Mouse (Mus musculus) neural tube, embryonic 15.5 days (tissue): ENCODE results near the gene Tgm1. TPM values are rescaled to one million over a fixed set of nuclear protein-coding genes. Genes with fewer than 3 reads are reported as not detected.
A peak's percentile ranks its signal among the peaks of the same experiment; 100 is the strongest.

ENCODE experiments used
- ATAC-seq: fragments of 200-750 bp; cut with Nextera tagmentation; 2 replicates; pipeline ENCODE4 v1.8.0; 2017; ENCODE audit warnings: mild to moderate bottlenecking, moderate TSS enrichment, moderate library complexity; ENCODE audit not compliant: low FRiP score
- H3K27ac ChIP-seq: fragments of 300-500 bp; sonication (generic); replicated peaks from 2 replicates; pipeline ENCODE4 v1.5.1; 2015; ENCODE audit warnings: mild to moderate bottlenecking, inconsistent platforms
- H3K27me3 ChIP-seq: fragments of 300-500 bp; sonication (generic); replicated peaks from 2 replicates; pipeline ENCODE4 v1.6.1; 2015; ENCODE audit warnings: inconsistent platforms
- H3K36me3 ChIP-seq: fragments of 300-500 bp; sonication (generic); 2 replicates; pipeline ENCODE4 v1.6.1; 2015; ENCODE audit warnings: inconsistent platforms
- H3K4me1 ChIP-seq: fragments of 300-500 bp; sonication (generic); 2 replicates; pipeline ENCODE4 v1.6.1; 2015; ENCODE audit warnings: inconsistent platforms
- H3K4me2 ChIP-seq: fragments of 300-500 bp; sonication (generic); 2 replicates; pipeline ENCODE4 v1.6.1; 2015; ENCODE audit warnings: inconsistent platforms, mild to moderate bottlenecking, moderate library complexity
- H3K4me3 ChIP-seq: fragments of 300-500 bp; sonication (generic); replicated peaks from 2 replicates; pipeline ENCODE4 v1.5.1; 2015; ENCODE audit warnings: mild to moderate bottlenecking, inconsistent platforms
- H3K9ac ChIP-seq: fragments of 300-500 bp; sonication (generic); replicated peaks from 2 replicates; pipeline ENCODE4 v1.6.1; 2015; ENCODE audit warnings: mild to moderate bottlenecking, inconsistent platforms
- H3K9me3 ChIP-seq: fragments of 300-500 bp; sonication (generic); replicated peaks from 2 replicates; pipeline ENCODE4 v1.6.1; 2016; ENCODE audit warnings: inconsistent platforms
- WGBS: fragments of 180-500 bp; shearing (Covaris S2); methylation state at CpG from one replicate; pipeline ENCODE4 v1.1.7; 2015; ENCODE audit warnings: mixed read lengths; 5-methylcytosine and 5-hydroxymethylcytosine counted together
- polyA plus RNA-seq: library from polyadenylated mRNA; unstranded; fragments of >200 nt; fragmentation: Nextera tagmentation; extraction: Ambion mirVana; gene quantifications from 2 replicates; pipeline ENCODE4 v1.2.1, GENCODE M21; 2015

The Tgm1 gene
- polyA plus RNA-seq, 1 experiment from 2014 or later: 0.31 TPM

GRCm38 (mm10) chr14:55737086-55737687 is 23.5 kb upstream of the Tgm1 start:
- Histone ChIP-seq H3K9ac (no peak overlapping the region), H3K27me3 (0 out of 2 replicates have a peak, but pooled peaks cover 3% of the 10 kb centered on the region), H3K9me3 (no peaks in the 10 kb centered on the region), H3K4me1 (no peaks in the 10 kb centered on the region), H3K36me3 (peaks cover 35% of the 10 kb centered on the region), H3K27ac (no peak overlapping the region), H3K4me3 (no peak overlapping the region), H3K4me2 (no peak overlapping the region)
- WGBS: 91% methylated on average over 9 of the region's 9 CpGs
- ATAC-seq: no peak

- 81% methylated on average over 4 of the region's 4 CpGs for WGBS
- H3K27ac ChIP-seq: no peak overlapping the region
Measured at GRCm38 (mm10) chr14:55735758-55736157, 22.0 kb upstream of the Tgm1 start.

GRCm38 (mm10) chr14:55735334-55735733 is 21.6 kb upstream of the Tgm1 start:
- no peak for ATAC-seq
- no peak overlapping the region for H3K9ac ChIP-seq
- H3K4me1 ChIP-seq: no peaks in the 10 kb centered on the region
- no peak overlapping the region for H3K4me2 ChIP-seq
- H3K27me3 ChIP-seq: 0 out of 2 replicates have a peak, but pooled peaks cover 3% of the 10 kb centered on the region
- peaks cover 27% of the 10 kb centered on the region for H3K36me3 ChIP-seq
- no peak overlapping the region for H3K4me3 ChIP-seq
- no peak overlapping the region for H3K27ac ChIP-seq
- H3K9me3 ChIP-seq: no peaks in the 10 kb centered on the region
- whole genome bisulfite sequencing: 75% methylated on average over 3 of the region's 3 CpGs

More at GRCm38 (mm10) chr14:55735758-55736157, 22.0 kb upstream of the Tgm1 start:
- Histone ChIP-seq H3K4me1 (no peaks in the 10 kb centered on the region), H3K4me2 (no peak overlapping the region), H3K9me3 (no peaks in the 10 kb centered on the region), H3K36me3 (peaks cover 31% of the 10 kb centered on the region), H3K27me3 (0 out of 2 replicates have a peak, but pooled peaks cover 3% of the 10 kb centered on the region), H3K4me3 (no peak overlapping the region), H3K9ac (no peak overlapping the region)
- ATAC-seq: no peak

- H3K4me3 ChIP-seq: no peak overlapping the region
- no peaks in the 10 kb centered on the region for H3K9me3 ChIP-seq
- H3K27ac ChIP-seq: no peak overlapping the region
- 82% methylated on average over 7 of the region's 7 CpGs for WGBS
- peaks cover 22% of the 10 kb centered on the region for H3K36me3 ChIP-seq
- no peak for ATAC-seq
- no peak overlapping the region for H3K4me2 ChIP-seq
- 0 out of 2 replicates have a peak, but pooled peaks cover 3% of the 10 kb centered on the region for H3K27me3 ChIP-seq
- no peak overlapping the region for H3K9ac ChIP-seq
- H3K4me1 ChIP-seq: no peaks in the 10 kb centered on the region
Measured at GRCm38 (mm10) chr14:55734869-55735268, 21.1 kb upstream of the Tgm1 start.

GRCm38 (mm10) chr14:55733889-55734288 is 20.2 kb upstream of the Tgm1 start:
- ATAC-seq: no peak
- Histone ChIP-seq H3K4me2 (no peak overlapping the region), H3K27me3 (0 out of 2 replicates have a peak, but pooled peaks cover 6% of the 10 kb centered on the region), H3K4me1 (no peaks in the 10 kb centered on the region), H3K27ac (no peak overlapping the region), H3K4me3 (no peak overlapping the region), H3K9me3 (no peaks in the 10 kb centered on the region), H3K36me3 (peaks cover 13% of the 10 kb centered on the region), H3K9ac (no peak overlapping the region)
- 79% methylated on average over 10 of the region's 10 CpGs for WGBS

GRCm38 (mm10) chr14:55730531-55731032 is 16.9 kb upstream of the Tgm1 start:
- Histone ChIP-seq H3K4me1 (no peaks in the 10 kb centered on the region), H3K27ac (peak overlapping the region; percentile 67), H3K4me3 (no peak overlapping the region), H3K36me3 (no peaks in the 10 kb centered on the region), H3K9ac (no peak overlapping the region), H3K9me3 (no peaks in the 10 kb centered on the region), H3K4me2 (no peak overlapping the region), H3K27me3 (0 out of 2 replicates have a peak, but pooled peaks cover 6% of the 10 kb centered on the region)
- peak; percentile 75; the same call in 1 of the 2 replicates for ATAC-seq
- WGBS: 75% methylated on average over 7 of the region's 7 CpGs

GRCm38 (mm10) chr14:55730116-55730515 is 16.4 kb upstream of the Tgm1 start:
- no peak overlapping the region for H3K4me3 ChIP-seq
- WGBS: 68% methylated on average over 7 of the region's 7 CpGs
- no peaks in the 10 kb centered on the region for H3K9me3 ChIP-seq
- no peaks in the 10 kb centered on the region for H3K4me1 ChIP-seq
- H3K27ac ChIP-seq: peak overlapping the region; percentile 57
- no peak overlapping the region for H3K9ac ChIP-seq
- no peaks in the 10 kb centered on the region for H3K36me3 ChIP-seq
- 0 out of 2 replicates have a peak, but pooled peaks cover 6% of the 10 kb centered on the region for H3K27me3 ChIP-seq
- H3K4me2 ChIP-seq: no peak overlapping the region
- peak; percentile 31; the same call in 1 of the 2 replicates for ATAC-seq

- no peak overlapping the region for H3K9ac ChIP-seq
- no peaks in the 10 kb centered on the region for H3K9me3 ChIP-seq
- no peaks in the 10 kb centered on the region for H3K4me1 ChIP-seq
- H3K27me3 ChIP-seq: 0 out of 2 replicates have a peak, but pooled peaks cover 6% of the 10 kb centered on the region
- no peaks in the 10 kb centered on the region for H3K36me3 ChIP-seq
- no peak for ATAC-seq
- no peak overlapping the region for H3K4me2 ChIP-seq
- 72% methylated on average over 8 of the region's 8 CpGs for WGBS
- H3K27ac ChIP-seq: no peak overlapping the region
- H3K4me3 ChIP-seq: no peak overlapping the region
Measured at GRCm38 (mm10) chr14:55727889-55728685, 14.4 kb upstream of the Tgm1 start.

- Histone ChIP-seq H3K27ac (no peak overlapping the region), H3K4me1 (peaks cover 8% of the 10 kb centered on the region), H3K4me3 (no peak overlapping the region), H3K9me3 (no peaks in the 10 kb centered on the region), H3K4me2 (no peak overlapping the region), H3K27me3 (0 out of 2 replicates have a peak, but pooled peaks cover 3% of the 10 kb centered on the region), H3K36me3 (no peaks in the 10 kb centered on the region), H3K9ac (no peak overlapping the region)
- ATAC-seq: no peak
Measured at GRCm38 (mm10) chr14:55726261-55726660, 12.5 kb upstream of the Tgm1 start.

- H3K4me1 ChIP-seq: peaks cover 16% of the 10 kb centered on the region
- H3K4me2 ChIP-seq: no peak overlapping the region
- no peaks in the 10 kb centered on the region for H3K9me3 ChIP-seq
- no peak for ATAC-seq
- H3K4me3 ChIP-seq: no peak overlapping the region
- H3K27me3 ChIP-seq: 0 out of 2 replicates have a peak, but pooled peaks cover 3% of the 10 kb centered on the region
- H3K27ac ChIP-seq: no peak overlapping the region
- H3K9ac ChIP-seq: no peak overlapping the region
- 69% methylated on average over 8 of the region's 8 CpGs for WGBS
- H3K36me3 ChIP-seq: peaks cover 5% of the 10 kb centered on the region; the same call in 1 of the 2 replicates
Measured at GRCm38 (mm10) chr14:55724411-55724871, 10.7 kb upstream of the Tgm1 start.

GRCm38 (mm10) chr14:55723433-55723832 is 9.7 kb upstream of the Tgm1 start:
- Histone ChIP-seq H3K9me3 (no peaks in the 10 kb centered on the region), H3K9ac (no peak overlapping the region), H3K27ac (no peak overlapping the region), H3K4me1 (peaks cover 16% of the 10 kb centered on the region), H3K4me2 (no peak overlapping the region), H3K4me3 (no peak overlapping the region), H3K36me3 (peaks cover 11% of the 10 kb centered on the region), H3K27me3 (no peaks in the 10 kb centered on the region)
- 94% methylated on average over 7 of the region's 7 CpGs for WGBS
- no peak for ATAC-seq
